Comparison of ENCODE assay signal across 9 mouse cellular contexts in the genomic region with DNA sequence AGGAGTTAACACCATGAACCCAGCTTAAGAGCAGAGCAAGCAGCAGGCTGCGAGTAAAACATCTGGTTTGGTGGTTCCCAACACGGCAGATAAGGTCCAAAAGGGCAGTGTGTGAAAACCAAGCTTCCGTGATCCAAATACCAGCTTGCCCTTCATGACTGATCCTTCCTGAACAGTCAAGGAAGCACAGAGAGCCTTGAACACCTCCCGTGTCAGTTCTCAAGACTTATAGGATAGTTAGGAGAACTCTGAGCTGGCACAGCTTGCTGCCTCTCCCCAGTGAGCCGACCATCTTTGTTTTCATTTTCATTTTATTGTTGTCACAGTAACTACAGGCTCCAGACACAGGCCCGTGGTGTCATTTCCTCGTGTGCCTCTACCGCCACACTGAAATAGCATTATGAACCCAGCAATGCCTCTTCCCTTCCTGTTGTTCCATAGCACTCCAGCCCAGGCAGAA. TPM values are rescaled to one million over a fixed set of nuclear protein-coding genes. Genes with fewer than 3 reads are reported as not detected.
DNase-seq lines count a peak whose midpoint lies in the region; ATAC-seq lines count a peak whose summit lies in the region.
"Had no signal": no experiment of that assay in that cellular context is flagged by ENCODE, and none has a peak within 500 bp of the region (broad histone marks: within the 10 kb centered on the region; RNA-seq: fewer than 3 reads in every experiment).

No protein-coding gene starts in this region.

- no peaks in the 10 kb centered on the region for H3K9me3 ChIP-seq in heart, embryonic 13.5 days
- H3K9me3 ChIP-seq in lung, embryonic 16.5 days (ENCODE audit: control insufficient read depth, low read length) = no peaks in the 10 kb centered on the region
- no peaks in the 10 kb centered on the region for H3K9me3 ChIP-seq in stomach, embryonic 15.5 days

- peak overlapping the region; percentile 28 for H3K9ac ChIP-seq in heart, embryonic 13.5 days
- peak overlapping the region; percentile 21 for H3K9ac ChIP-seq in lung, embryonic 16.5 days (ENCODE audit: low read length)
- no peak overlapping the region for H3K9ac ChIP-seq in stomach, embryonic 15.5 days

- no peaks in the 10 kb centered on the region; the same call in 1 of the 2 replicates for H3K36me3 ChIP-seq in heart, embryonic 13.5 days
- no peaks in the 10 kb centered on the region for H3K36me3 ChIP-seq in lung, embryonic 16.5 days (ENCODE audit: control insufficient read depth, insufficient read depth, low read length)
- H3K36me3 ChIP-seq in stomach, embryonic 15.5 days = no peaks in the 10 kb centered on the region

- WGBS in heart, embryonic 13.5 days = 42% methylated on average over 8 of the region's 8 CpGs
- 50% methylated on average over 8 of the region's 8 CpGs for WGBS in lung, embryonic 16.5 days
- 52% methylated on average over 8 of the region's 8 CpGs for WGBS in stomach, embryonic 15.5 days

- intact Hi-C loops in left cerebral cortex, postnatal 4 days (cut with DNase I) = no loop called here

- H3K27me3 ChIP-seq in heart, embryonic 13.5 days (replicated peaks) = no peaks in the 10 kb centered on the region
- no peaks in the 10 kb centered on the region for H3K27me3 ChIP-seq in lung, embryonic 16.5 days (ENCODE audit: control insufficient read depth, insufficient read depth, low read depth, low read length)
- H3K27me3 ChIP-seq in stomach, embryonic 15.5 days (replicated peaks) = no peaks in the 10 kb centered on the region

- peak overlapping the region; percentile 79 for H3K27ac ChIP-seq in heart, embryonic 13.5 days (replicated peaks)
- H3K27ac ChIP-seq in lung, embryonic 16.5 days (ENCODE audit: low read length) = peak overlapping the region; percentile 39; the same call in 1 of the 2 replicates
- peak overlapping the region; percentile 61; the same call in 1 of the 2 replicates for H3K27ac ChIP-seq in stomach, embryonic 15.5 days

- H3K4me1 ChIP-seq in heart, embryonic 13.5 days = peaks cover 90% of the 10 kb centered on the region
- peaks cover 33% of the 10 kb centered on the region for H3K4me1 ChIP-seq in lung, embryonic 16.5 days (replicated peaks; ENCODE audit: control insufficient read depth, insufficient read depth, low read length)
- 0 out of 2 replicates have a peak, but pooled peaks cover 5% of the 10 kb centered on the region for H3K4me1 ChIP-seq in stomach, embryonic 15.5 days

- peak; percentile 21 to 29 for DNase-seq in lung, adult 18-20 months
- DNase-seq in lung, postnatal 25 days (ENCODE audit: low spot score) = no peak
- no peak for DNase-seq in left cerebral cortex, postnatal 4 days
- no peak for DNase-seq in urinary bladder, adult 18-20 months (ENCODE audit: low spot score in 2 of 2)
- DNase-seq: midbrain, embryonic 14.5 days had no signal

- no peak for ATAC-seq in heart, embryonic 13.5 days (ENCODE audit: extremely low read depth, insufficient number of reproducible peaks, low FRiP score, low TSS enrichment)
- no peak for ATAC-seq in lung, embryonic 16.5 days (ENCODE audit: low read depth)
- no peak for ATAC-seq in stomach, embryonic 15.5 days (ENCODE audit: insufficient read depth, low FRiP score, low read depth)
- no peak for ATAC-seq in frontal cortex, adult (ENCODE audit: low TSS enrichment)

- H3K4me3 ChIP-seq in heart, embryonic 13.5 days = no peak overlapping the region
- no peak overlapping the region for H3K4me3 ChIP-seq in lung, embryonic 16.5 days (ENCODE audit: low read length)
- H3K4me3 ChIP-seq in stomach, embryonic 15.5 days (replicated peaks) = no peak overlapping the region

- H3K4me2 ChIP-seq in heart, embryonic 13.5 days = peak overlapping the region; percentile 51
- H3K4me2 ChIP-seq in lung, embryonic 16.5 days (ENCODE audit: low read depth, low read length) = peak overlapping the region; percentile 3
- H3K4me2 ChIP-seq in stomach, embryonic 15.5 days = 0 out of 2 replicates have a peak overlapping the region, but pooled peaks have one; percentile 26

RNA-seq across cellular contexts. Expression of a gene that starts 42.0 kb away (rescaled TPM):
- polyA plus RNA-seq in heart, embryonic 13.5 days (2015; fragmentation: Nextera tagmentation; extraction: Ambion mirVana) = 24.5 and 27.3 TPM in 2 replicates
- polyA plus RNA-seq in lung, embryonic 16.5 days (2015; fragmentation: Nextera tagmentation; extraction: Ambion mirVana) = 12.4 and 14.2 TPM in 2 replicates
- 10.6 and 11.9 TPM in 2 replicates for polyA plus RNA-seq in stomach, embryonic 15.5 days (2015; fragmentation: Nextera tagmentation; extraction: Ambion mirVana)
- 10 to 100 TPM; 14.6 to 18.2 TPM for total RNA-seq in left cerebral cortex, postnatal 4 days (2021)

Comparison
In these comparisons a context has a peak if more than half of its experiments do, and no peak if none do; other contexts are left out.
1. DNase-seq: peak in lung, adult 18-20 months (2 of 2); none in lung, postnatal 25 days (single experiment), left cerebral cortex, postnatal 4 days (single experiment) and urinary bladder, adult 18-20 months (0 of 2).
2. Peak in every context shown above with its lines, with median percentiles within 50 percentile points of each other: H3K27ac ChIP-seq and H3K4me2 ChIP-seq.